Mouse (Mus musculus) erythroblast, embryonic 14.5 days (primary cell): ENCODE measurements around the gene Tal1.

Experiments used
- GATA1 ChIP-seq: IDR thresholded peaks from 2 replicates; pipeline ENCODE4 v1.6.1; 2012; ENCODE audit warnings: low read length, inconsistent platforms, mixed read lengths
- TAL1 ChIP-seq: IDR thresholded peaks from 3 replicates; pipeline ENCODE4 v1.6.1; 2012; ENCODE audit warnings: low read length, inconsistent platforms, mixed read lengths

GRCm38 (mm10) chr4:115086763-115087415 lies 30.7 kb downstream of the Tal1 start:
- TF ChIP-seq GATA1 (no peak), TAL1 (no peak)
